Mouse (Mus musculus) mesoderm, embryonic 11.5 days (tissue): ENCODE measurements around the gene Mocs2.

Experiments
- DNase-seq: peaks from one replicate; pipeline ENCODE4 v3.0.0-alpha.2; 2012; ENCODE audit warnings: low read depth, low spot score

Gene Mocs2

DNA sequence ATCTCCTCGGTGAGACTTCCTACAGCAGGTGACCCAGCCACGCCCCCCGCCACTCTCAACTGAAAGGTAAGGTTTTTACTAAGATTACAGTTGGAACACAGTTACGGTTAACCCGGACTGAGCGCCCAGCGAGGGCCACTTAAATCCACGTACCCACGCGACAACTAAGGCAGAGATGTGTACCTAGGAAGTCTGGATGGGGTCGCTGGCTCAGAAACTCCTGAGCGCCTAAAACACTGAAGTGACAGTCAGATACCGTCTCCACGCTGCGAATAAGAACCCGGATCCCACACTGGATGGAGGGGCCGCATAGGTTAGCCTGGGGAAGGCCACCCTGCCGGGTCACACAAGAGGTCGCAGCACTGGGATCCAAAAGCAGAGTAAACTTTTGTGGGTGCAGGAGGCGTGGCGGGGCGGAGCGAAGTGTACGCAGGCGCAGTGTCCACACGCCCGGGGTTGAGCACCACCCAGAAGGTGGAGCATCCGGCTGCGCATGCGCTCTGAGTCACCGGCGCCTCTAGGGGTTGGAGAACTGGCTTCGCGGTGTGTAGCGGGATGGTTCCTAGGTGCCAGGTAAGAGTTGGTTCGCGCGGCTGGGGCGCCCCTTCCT lies at the start of gene Mocs2:
Gene Mocs2 (plus strand): TSS at position 486 of the 610 bp plus-strand sequence.
- peak; percentile 95 for DNase-seq

DNA sequence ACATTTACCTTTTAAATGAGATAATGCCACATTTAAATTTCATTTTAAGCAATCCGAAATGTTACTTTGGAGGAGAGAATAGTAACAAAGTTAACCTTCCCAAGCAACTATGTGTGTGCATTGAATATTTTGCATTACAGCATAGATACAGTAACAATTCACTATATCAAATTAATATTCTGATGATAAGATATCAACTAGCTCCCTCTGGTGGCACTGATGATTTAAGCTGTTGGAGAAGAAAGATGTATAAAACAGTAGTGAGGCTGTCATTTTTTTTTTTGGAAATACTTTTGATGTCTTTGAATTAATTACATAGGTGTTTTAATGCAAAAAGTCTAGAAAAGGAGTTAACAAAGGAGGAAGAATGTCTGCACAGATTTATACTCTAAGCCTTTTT lies 26.5 kb upstream of the Mocs2 start:
- DNase-seq: no peak

DNA sequence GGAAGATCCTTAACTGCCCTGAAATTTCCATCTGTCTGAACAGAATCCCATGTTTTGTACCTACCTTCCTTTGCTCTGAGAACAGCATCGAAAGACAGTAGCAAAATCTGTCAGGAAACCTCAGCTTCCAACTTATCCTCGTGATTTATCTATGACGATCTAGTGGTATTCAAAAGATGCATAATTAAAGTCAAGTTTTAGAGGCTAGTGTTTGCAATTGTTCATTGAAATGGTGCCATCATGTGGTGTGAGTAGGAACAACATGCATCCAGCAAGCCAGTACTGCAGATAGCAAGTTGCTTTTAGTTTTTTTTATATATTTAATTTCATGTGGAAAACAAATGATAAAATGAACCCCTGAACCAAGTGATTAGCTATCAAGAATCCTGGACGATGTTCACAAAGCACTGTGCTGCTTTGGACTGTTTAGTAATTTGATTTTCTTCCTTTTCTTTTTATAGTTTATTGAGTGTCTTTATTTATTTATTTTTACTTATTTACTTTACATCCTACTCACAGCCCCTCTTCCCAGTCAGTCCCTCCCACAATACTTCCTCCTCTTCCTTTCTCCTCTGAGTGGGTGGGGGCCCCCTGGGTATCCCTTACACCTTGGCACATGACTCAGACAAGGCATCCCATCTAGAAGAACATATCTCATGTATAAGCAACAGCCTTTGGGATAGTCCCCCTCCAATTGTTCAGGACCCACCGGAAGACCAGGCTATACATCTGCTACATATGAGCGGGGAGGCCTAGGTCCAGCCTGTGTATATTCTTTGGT lies 24.6 kb upstream of the Mocs2 start:
- DNase-seq: peak; percentile 55

DNA sequence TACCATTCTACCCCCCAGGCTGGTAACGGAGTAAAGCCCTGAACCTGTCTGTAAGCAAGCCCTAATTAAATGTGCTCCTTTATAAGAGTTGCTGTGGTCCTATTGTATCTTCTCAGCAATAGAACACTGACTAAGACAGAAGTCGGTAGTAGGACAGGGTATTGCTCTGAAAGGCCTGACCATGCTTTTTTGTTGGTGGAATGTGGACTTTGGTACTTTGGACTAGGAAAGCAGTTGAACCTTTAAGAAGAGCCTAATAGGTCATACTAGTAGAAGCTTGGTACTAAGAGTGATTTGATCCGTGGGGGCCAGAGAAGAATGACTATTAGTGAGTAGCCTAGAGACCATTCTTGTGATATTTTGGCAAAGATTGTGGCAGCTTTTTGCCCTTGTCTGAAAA lies 16.2 kb upstream of the Mocs2 start:
- no peak for DNase-seq

DNA sequence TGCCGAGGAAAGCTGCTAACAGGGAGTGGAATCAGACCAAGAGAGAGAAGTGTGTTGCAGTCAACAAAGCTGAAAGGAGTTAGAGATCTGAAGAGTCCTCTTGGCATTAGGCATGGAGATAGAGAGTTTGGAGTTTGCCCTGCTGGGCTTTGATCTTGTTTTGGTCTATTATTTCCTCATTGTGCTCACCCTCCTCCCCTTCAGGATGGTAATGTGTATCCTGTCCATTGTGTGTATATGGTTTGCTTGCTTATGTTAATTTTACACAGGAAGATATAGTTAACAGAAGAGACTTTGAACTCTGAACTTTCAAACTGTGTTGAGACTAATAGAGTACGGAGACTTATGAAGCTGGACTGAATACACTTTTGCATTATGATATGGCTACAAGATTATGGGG lies 15.1 kb upstream of the Mocs2 start:
- DNase-seq: no peak

DNA sequence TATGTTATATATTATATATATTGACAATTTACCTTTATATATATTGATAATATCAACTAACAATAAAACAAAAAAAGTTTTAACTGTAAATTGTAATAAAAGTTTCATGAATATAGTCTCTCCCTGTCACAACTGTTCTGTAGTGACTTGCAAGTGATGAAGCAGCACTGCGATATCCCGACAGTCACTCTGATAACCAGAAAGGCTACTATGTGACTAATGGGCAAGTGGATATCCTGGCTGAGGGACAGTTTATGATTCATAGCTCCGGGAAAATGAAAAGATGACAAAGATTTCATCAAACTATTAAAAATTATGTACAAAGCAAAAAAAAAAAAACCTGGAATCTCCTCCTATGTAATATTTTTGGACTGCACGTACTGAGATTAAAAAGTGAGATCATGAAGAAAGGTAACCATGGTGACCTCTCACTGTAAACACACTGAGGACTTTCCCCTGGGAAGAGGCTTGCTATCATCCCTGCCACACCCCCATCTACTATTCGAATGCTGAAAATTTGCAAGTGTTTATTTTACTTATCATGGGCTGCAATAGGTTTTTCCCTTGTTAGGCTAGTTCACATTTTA lies 8.3 kb upstream of the Mocs2 start:
- DNase-seq: no peak

DNA sequence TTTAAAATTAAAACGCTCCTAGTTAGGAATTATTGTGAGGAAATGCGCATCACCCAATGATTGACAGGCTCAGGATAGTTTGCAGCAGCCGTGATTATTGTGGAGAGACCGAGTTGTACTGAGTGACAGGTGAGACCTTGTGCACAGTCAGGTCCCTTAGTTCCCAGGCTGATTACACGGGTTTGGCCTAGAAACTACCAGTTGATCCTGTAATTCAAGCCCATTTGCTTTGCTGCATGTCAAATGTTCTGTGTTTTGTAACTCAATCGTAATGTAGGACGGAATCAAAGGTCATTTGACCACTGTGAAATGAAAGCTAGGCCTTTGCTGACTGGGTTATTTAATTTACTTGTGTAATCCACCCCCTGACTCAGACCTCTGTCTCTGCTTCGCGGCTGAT lies 477 bp downstream of the Mocs2 start:
- DNase-seq: peak; percentile 10

DNA sequence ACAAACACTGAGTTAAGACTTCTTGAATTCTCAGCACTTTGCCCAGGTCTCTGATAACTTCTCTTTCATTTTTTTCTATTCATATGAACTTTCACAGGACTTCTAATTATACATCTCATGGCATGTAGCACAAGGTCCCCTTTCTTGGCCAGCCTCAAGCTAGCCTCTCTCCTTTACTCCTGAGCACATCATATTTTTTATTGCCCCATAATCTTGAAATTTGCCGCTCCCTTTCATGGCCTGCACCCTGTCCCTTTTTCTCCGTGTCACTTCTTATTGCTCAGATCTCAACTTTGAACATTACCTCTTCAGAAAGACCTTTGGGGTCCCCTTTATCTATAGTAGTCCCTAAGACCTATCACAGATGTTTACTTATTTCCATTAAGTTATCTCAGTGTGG lies 4.8 kb downstream of the Mocs2 start:
- DNase-seq: no peak

DNA sequence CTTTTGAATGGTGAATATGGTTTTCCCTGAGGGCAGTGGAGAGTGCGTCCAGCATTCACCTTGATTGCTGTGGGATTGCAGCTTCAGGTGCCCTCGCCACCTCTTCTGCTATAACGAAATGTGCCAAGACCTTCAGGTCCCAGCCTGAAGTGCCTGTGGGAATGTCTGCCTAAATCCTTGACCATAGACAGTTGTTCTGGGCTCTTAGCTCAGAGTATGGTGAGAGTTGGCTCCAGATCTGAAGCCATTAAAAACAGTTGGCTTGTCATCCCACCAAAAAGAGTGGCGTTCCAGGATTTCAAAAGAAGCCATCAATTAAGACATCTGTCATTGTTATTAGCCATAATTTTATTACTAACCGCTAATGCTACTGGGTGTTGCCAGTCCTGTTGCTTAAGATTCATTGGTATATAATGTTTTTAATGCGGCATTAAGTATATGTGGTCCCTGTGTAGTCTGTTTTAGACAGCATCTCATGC lies 7.4 kb downstream of the Mocs2 start:
- no peak for DNase-seq

DNA sequence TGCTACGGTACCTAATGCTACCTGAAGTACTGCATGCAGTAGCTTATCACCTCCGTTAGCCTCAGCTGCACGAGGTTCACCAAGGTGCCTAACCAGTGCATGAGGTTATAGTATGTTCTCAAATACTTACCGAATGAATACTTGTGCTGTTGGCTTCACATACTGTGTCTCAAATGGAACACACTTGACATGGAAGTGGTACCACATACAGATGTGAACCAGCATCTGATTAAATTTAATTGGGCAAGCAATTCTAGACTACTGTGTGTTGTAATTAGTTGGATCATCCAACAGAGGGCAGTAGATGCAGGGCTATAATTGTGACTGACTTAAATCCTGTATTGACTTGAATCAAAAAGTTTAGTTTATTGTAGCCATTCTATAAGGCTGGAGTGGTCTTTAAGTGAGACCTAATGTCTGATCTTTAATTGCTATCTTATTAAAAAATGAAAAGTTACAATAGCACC lies 13.4 kb downstream of the Mocs2 start:
- peak; percentile 61 for DNase-seq

DNA sequence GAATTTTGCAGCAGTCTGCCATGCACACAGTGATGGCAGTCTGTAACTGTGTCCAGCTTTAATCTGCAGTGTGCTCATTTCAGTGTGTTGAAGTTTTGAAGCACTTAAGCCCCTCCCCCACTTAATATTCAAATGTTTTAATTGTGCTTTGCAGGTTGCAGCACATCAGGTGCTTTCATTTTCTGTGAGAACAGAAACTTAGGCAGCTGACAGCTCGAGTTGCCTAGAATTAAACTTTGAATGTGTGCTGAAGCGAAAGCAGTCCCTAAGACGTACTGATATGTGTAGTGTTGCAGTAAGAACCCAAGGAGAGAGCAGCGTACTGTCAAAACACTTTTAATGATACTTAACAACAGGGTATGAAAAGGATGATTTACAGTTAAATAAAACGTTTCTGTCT lies 14.7 kb downstream of the Mocs2 start:
- DNase-seq: no peak

DNA sequence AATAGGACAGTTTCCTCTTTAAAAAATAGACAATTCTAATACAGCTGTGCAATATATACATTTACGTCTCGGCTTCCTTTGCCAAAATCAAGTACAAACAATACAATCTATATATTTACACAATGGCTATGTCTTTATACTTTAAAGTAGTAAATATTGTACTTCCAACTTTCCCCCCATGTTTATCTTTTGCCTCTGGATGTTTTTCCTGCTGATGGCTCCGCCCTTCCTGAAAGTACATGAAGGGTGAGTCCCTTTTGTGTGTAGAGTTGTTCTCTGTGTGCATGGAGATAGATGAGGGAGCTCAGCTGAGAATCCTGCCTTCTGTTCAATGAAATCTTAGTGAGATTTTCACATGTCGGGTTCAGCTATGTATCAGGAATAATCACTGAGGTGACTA lies 15.3 kb downstream of the Mocs2 start:
- no peak for DNase-seq

DNA sequence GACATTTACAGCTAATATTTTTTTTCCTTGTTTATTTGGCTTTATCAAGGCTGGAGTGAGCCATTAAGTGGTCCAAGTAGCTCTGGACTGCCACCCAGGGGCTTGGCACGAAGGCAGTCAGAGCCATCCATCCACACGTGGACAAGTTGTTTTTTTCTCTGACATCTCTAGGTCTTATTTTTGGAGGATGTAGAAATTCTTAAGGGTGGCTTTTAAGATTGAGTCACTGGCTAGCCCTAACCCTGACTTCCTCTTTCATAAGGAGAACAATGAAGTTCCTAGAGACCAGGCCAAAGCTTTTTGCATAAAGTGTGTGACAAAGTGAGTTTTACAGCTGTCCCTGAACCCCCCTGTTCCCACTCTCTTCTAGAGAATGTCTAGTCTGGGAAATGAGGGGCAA lies 16.5 kb downstream of the Mocs2 start:
- no peak for DNase-seq

DNA sequence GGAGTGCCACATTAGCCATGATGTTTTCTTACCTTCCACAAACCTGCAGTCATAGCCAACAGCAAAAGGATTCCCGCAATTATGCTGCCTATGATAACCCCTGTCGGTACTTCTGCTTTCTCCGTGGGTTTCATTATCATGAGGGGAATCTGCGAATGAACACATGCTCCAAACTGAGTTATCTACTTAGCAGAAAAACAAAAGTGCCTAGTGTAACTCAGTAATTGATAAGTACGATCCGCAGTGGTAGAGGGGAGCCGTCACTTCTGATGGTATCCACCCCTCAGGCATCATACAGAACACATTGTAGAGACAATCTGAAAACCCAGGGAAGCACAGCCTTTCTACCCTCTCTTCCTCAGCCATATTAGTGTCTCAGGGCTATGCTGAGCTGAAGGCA lies 19.0 kb downstream of the Mocs2 start:
- DNase-seq: no peak

DNA sequence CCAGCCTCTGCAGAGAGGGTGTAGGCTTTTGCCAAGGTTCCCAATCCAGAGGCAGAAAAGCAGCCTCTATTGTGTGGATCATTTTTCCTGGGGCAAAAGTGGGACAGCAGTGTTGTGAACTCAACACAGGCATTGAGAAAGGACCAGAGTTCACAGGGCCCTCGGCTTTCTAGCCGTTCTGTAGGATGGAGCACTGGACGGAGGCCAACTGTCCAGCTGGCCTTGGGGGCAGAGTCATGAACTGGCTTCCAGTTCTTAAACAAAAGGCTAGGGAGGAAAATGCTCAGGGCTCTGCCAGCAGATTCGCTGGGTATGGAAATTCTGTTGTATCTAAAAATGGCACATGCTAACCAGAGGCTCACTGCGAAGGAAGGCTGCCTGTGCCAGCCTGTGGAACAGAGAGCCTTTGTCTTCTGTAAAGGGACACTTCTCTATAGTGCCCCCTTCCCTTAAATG lies 20.5 kb downstream of the Mocs2 start:
- peak; percentile 12 for DNase-seq

DNA sequence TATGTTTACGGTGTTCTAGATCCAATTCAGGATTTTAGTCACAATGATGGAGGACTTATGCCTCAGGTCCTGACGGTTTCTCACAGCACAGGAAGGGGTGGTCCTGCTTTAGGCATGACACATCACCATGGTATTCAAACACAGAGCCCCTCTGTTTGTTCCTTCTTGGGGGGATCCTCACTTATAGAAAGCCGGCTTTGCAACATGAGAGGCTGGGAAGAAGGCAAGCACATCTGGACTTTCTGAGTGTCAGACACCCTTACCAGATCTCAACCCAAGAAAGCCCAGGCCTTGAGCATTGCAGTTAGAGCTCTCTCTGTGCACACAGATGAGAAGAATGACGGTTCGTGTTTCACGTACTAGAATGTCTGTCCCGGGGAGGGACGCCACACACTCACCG lies 21.1 kb downstream of the Mocs2 start:
- DNase-seq: peak; percentile 19

DNA sequence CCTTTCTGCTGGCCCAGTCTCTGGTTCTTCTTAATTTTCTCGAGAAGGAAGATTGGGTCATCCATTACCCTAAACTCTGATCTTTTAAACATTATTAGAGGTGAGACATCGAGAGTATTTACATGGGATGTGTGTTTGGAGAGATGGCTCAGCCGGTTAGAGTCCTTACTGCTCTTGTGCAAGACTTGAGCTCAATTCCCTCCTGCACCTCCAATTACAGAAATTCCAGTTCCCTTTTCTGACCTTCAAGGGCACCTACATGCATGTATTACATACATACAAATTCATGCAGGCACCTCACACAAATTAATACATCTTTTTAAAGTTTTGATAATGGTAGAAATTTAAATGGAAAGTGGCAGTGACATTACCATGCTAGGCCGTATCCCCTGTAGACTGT lies 22.5 kb downstream of the Mocs2 start:
- no peak for DNase-seq

DNA sequence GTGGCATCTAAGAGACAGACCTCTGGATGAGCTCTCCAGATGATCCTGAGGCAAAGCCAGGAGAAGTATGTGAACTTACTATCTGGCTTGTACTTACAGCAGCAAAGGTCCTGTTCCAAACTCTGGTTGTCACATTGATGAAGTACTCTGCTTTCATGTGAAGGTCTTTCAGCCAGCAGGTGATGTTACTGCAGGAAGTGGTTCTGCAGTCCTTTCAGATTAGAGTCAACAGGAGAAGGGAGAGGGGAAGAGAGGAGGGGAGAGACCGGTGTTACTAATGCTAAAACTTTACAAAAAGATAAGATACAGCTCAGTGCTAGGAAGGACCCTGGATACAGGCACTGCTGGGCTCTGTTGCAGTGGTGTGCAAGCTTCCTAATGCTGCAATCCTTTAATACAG lies 25.3 kb downstream of the Mocs2 start:
- DNase-seq: no peak

DNA sequence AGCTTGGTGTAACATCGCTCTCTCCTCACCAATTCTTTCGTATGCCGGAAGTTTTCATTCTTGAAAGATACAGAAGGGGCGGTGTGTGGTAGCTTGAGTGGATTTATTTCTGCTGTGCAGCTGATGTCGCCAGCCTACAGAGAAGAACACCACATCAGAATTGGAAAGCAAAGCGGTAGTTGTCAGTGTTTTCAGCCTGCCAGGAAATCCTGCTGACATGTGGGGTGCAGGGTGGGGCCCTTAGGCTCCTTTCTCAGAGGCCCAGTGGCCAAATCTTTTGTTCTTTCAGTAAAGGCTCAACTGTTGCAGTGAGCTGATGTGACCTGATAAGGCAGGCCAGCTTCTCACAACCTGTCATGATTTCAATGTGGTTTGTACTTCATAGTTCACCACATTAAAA lies 27.8 kb downstream of the Mocs2 start:
- no peak for DNase-seq

DNA sequence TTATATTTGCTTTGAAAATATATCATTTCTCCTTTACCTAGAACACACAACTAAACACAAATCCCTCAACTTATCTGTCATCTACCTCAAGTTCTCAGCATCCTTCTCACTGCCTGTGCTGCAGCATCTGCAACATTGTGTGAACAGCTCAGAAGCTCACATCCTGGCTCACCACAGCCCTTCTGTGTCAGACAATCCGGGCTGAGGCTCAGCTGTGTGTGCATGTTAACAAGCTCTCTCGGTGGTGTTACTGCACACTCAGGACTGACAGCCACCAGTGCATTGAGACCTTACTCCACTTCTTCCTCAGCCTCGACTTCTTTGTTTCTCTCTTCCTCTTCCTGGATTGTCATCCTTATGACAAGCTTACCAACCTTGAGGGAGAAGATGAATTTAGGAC lies 30.9 kb downstream of the Mocs2 start:
- DNase-seq: no peak

DNA sequence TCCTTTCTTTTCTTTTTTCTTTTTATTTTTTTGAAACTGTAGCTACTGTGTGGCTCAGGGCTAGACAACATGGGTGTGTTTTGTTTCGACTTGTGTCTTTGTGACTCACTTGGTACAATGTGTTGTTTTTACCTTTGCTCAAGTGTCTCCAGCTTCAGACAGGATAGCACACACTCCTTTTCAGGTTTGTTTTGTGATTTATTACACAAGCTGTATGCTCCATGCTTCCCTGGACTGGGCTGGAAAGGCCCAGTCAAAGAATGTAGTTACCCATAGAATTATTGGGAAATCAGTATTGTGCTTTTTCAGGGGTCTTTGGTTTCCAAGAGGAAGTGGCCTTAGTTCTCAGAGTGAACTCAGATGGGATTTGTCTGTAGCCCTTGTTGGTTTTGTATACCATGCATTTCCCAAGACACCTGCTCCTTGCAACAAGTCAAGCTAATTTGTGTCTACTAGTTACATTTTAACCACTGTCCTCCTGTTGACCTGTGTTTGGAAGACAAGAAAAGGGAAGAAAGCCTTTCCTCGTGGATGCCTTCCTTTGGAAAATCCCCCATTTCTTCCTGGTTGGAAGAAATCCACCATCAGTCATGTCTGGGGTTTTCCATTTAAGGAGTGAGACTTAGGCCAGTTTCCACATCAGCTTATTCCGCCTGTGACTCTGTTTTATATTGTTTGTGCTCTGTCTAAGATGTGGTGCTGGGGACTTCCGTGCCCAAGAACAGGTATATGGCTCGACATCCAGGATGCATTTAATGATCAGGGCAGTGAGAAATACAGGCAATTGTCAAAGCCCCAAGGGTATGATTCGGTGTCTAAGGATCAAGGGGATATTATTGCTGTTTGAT lies 34.5 kb downstream of the Mocs2 start:
- no peak for DNase-seq

DNA sequence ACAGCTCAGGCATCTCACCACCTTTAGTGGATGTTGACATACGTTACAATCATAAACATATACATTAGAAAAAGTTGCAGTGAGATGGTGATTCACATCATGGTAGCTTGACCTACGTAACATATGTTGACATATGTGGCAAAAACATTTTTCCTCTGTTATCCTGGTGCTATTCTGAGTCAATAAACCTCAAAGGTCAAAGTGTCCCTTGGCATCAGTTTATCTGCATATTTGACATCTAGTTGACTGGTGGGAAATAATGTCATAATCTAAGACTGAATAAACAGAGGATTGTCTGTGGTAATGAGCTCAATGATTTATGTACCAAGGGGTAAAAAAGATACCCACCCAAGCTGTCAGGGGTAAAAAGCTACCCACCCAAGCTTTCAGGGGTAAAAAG lies 35.1 kb downstream of the Mocs2 start:
- no peak for DNase-seq
